Mouse (Mus musculus) embryonic fibroblast, embryonic 13.5 days (primary cell): Measurements from ENCODE around the gene Lama4.

Experiments used
- CTCF ChIP-seq: IDR thresholded peaks from 2 replicates; pipeline ENCODE4 v1.5.1; 2011; ENCODE audit warnings: mild to moderate bottlenecking, control low read depth, low read length, moderate library complexity, borderline replicate concordance; ENCODE audit not compliant: insufficient read depth
- POLR2A ChIP-seq: IDR thresholded peaks from 2 replicates; pipeline ENCODE4 v1.6.1; 2011; ENCODE audit warnings: low read depth, mild to moderate bottlenecking, control low read depth, low read length, moderate library complexity

DNA sequence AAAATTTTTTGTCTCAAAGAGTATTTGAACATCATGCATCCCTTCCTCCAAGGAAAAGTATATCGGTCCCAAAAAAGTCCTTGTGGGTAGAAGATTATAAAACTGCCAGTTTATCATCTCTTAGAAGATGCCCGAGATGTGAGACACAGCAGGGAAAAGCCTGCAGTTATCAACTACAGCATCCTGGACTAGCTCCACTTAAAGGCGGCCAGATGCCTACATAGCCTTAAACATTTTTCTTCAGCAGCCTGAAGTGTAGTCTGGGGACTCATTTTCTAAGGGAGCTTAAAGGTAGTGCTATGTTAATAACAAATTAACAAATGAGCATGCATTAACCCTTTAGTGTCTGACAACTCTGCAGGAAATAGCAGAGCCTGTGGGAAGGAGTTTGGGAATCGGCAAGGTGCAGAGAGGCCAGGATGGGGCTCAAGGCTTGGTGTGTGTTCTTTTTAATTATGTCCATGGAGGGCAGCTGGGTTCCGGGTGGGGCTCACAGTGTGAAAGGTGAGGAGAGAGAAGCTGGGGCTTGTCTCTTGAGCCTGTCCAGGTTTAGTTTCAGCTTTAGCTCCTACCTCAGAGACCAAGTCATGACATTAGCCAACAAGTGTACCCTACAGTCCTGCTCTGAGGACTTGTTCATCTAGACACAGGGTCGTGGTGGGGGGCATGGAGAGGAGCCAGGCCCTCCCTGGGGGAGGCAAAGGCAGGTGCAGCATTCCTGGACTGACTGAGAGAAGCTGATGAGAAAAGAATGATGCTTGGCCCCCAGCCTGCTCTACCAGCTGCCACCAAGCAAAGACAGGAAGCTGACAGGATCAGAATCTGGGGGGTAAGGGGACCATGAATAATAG lies 64.2 kb downstream of the Lama4 start:
- TF ChIP-seq POLR2A (no peak), CTCF (no peak)
